Mouse (Mus musculus): ENCODE data around the gene Hoxd9. TPM values are rescaled to one million over a fixed set of nuclear protein-coding genes. Genes with fewer than 3 reads are reported as not detected.

The Hoxd9 gene
- total and polyA plus RNA-seq, 3 experiments, result not detected

DNA sequence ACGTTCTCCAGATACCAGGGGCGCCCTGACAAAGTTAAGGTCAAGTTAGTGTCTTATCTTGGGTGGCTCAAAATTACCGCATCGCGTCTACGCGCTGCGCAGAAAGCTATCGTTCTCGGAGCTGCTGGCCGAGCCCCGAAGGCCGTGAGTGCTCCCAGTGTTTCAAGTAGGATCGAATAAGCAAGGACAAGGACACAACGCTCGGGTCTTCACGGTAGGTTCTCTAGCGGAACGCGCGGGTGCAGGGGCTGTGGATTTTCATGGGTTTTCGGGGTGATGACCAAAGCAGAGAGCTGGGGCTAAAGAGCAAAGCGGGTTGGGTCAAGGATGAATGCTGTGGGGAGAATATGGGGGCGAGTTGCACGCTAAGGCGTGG is 17.9 kb upstream of the Hoxd9 start:
- Histone ChIP-seq H3K36me3 (ENCODE audit: control insufficient read depth in 1 of 2, insufficient read depth in 2 of 2, low read length in 2 of 2) (no peaks in the 10 kb centered on the region), H3K27me3 (ENCODE audit: control insufficient read depth in 1 of 2, insufficient read depth in 2 of 2, low read length in 2 of 2) (peaks cover 2 to 5% of the 10 kb centered on the region in 2 experiments; a peak in 3 of 4 replicates), H3K4me1 (ENCODE audit: control insufficient read depth in 1 of 2, insufficient read depth in 2 of 2, low read length in 2 of 2) (no peaks in the 10 kb centered on the region), H3K9ac (ENCODE audit: control insufficient read depth, low read depth, low read length, poor library complexity, severe bottlenecking) (no peak overlapping the region), H3K4me3 (ENCODE audit: control insufficient read depth in 1 of 2, insufficient read depth in 1 of 2, low read depth in 2 of 2, low read length in 2 of 2) (no peak overlapping the region), H3K9me3 (replicated peaks; ENCODE audit: insufficient read depth, low read length) (no peaks in the 10 kb centered on the region), H3K79me2 (ENCODE audit: control insufficient read depth, insufficient read depth, low read length, poor library complexity) (no peaks in the 10 kb centered on the region), H3K27ac (ENCODE audit: control insufficient read depth, low read depth, low read length) (no peak overlapping the region)
- TF ChIP-seq JUND (IDR thresholded peaks at IDR 0.05; ENCODE audit: low read depth, low read length), result no peak
- no peak for TF ChIP-seq ZKSCAN1 (IDR thresholded peaks at IDR 0.05; ENCODE audit: low read depth, low read length)
- no peak for TF ChIP-seq MYC (IDR thresholded peaks at IDR 0.05; ENCODE audit: low read depth, low read length)
- no peak for TF ChIP-seq ETS1 (IDR thresholded peaks at IDR 0.05; ENCODE audit: low read depth, low read length)
- TF ChIP-seq POLR2AphosphoS2 (IDR thresholded peaks at IDR 0.05; ENCODE audit: low read length), result no peak
- TF ChIP-seq USF2 (IDR thresholded peaks at IDR 0.05; ENCODE audit: borderline replicate concordance in 1 of 2, insufficient read depth in 1 of 2, low read depth in 1 of 2, low read length in 2 of 2), result no peak
- TF ChIP-seq NELFE (IDR thresholded peaks at IDR 0.05; ENCODE audit: low read depth, low read length), result no peak
- TF ChIP-seq CHD2 (IDR thresholded peaks at IDR 0.05; ENCODE audit: low read length), result no peak
- no peak for TF ChIP-seq KAT2A (conservative IDR thresholded peaks at IDR 0.05; ENCODE audit: low read depth, low read length)
- no peak for TF ChIP-seq TCF12 (IDR thresholded peaks at IDR 0.05; ENCODE audit: low read depth, low read length)
- TF ChIP-seq E2F4 (IDR thresholded peaks at IDR 0.05; ENCODE audit: borderline replicate concordance, low read depth, low read length), result no peak
- no peak for TF ChIP-seq POLR2AphosphoS5 (IDR thresholded peaks at IDR 0.05; ENCODE audit: borderline replicate concordance, low read depth, low read length)
- no peak for TF ChIP-seq HCFC1 (IDR thresholded peaks at IDR 0.05; ENCODE audit: low read depth, low read length)
- no peak for TF ChIP-seq GATA1 (IDR thresholded peaks at IDR 0.05; ENCODE audit: low read depth, low read length)
- DNase-seq (ENCODE audit: low read depth, low spot score), result no peak

DNA sequence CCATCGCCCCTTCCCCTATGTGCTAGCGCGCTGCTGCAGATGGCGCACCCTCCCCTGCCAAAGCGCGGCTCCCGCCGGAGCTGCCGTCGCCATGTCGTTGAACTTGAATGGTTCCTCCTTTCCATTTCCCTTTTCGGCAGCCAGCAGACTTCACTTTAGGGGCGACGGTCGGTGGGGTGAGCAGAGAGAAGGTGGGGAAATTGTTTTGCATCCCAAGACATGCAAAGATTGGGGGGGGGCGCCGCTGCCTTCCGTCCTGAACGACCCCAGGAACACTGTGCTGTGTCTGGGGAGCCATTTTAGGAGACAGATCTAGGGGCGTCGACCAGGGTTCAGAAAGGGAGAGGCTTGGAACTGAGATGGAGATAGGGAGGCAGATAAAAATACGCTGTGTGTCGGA is 17.5 kb upstream of the Hoxd9 start:
- Histone ChIP-seq H3K27me3 (ENCODE audit: control insufficient read depth in 1 of 2, insufficient read depth in 2 of 2, low read length in 2 of 2) (peaks cover 2 to 5% of the 10 kb centered on the region in 2 experiments; a peak in 3 of 4 replicates), H3K9me3 (replicated peaks; ENCODE audit: insufficient read depth, low read length) (no peaks in the 10 kb centered on the region), H3K27ac (ENCODE audit: control insufficient read depth, low read depth, low read length) (no peak overlapping the region), H3K79me2 (ENCODE audit: control insufficient read depth, insufficient read depth, low read length, poor library complexity) (no peaks in the 10 kb centered on the region), H3K36me3 (ENCODE audit: control insufficient read depth in 1 of 2, insufficient read depth in 2 of 2, low read length in 2 of 2) (no peaks in the 10 kb centered on the region), H3K9ac (ENCODE audit: control insufficient read depth, low read depth, low read length, poor library complexity, severe bottlenecking) (no peak overlapping the region), H3K4me3 (ENCODE audit: control insufficient read depth in 1 of 2, insufficient read depth in 1 of 2, low read depth in 2 of 2, low read length in 2 of 2) (no peak overlapping the region), H3K4me1 (ENCODE audit: control insufficient read depth in 1 of 2, insufficient read depth in 2 of 2, low read length in 2 of 2) (no peaks in the 10 kb centered on the region)
- TF ChIP-seq KAT2A (conservative IDR thresholded peaks at IDR 0.05; ENCODE audit: low read depth, low read length), result no peak
- no peak for TF ChIP-seq POLR2AphosphoS5 (IDR thresholded peaks at IDR 0.05; ENCODE audit: borderline replicate concordance, low read depth, low read length)
- TF ChIP-seq BHLHE40 (IDR thresholded peaks at IDR 0.05; ENCODE audit: borderline replicate concordance, low read depth, low read length), result no peak
- TF ChIP-seq ETS1 (IDR thresholded peaks at IDR 0.05; ENCODE audit: low read depth, low read length), result no peak
- no peak for TF ChIP-seq GABPA (IDR thresholded peaks at IDR 0.05; ENCODE audit: low read depth, low read length)
- no peak for TF ChIP-seq ZC3H11A (IDR thresholded peaks at IDR 0.05; ENCODE audit: low read depth, low read length)
- no peak for TF ChIP-seq CHD2 (IDR thresholded peaks at IDR 0.05; ENCODE audit: low read length)
- no peak for TF ChIP-seq UBTF (IDR thresholded peaks at IDR 0.05; ENCODE audit: borderline replicate concordance, insufficient read depth, low read depth, low read length)
- TF ChIP-seq TBP (IDR thresholded peaks at IDR 0.05; ENCODE audit: low read depth, low read length), result no peak
- TF ChIP-seq MAFK (IDR thresholded peaks at IDR 0.05; ENCODE audit: borderline replicate concordance, low read depth, low read length), result no peak
- TF ChIP-seq POLR2A (IDR thresholded peaks at IDR 0.05; ENCODE audit: control insufficient read depth in 1 of 2, insufficient read depth in 1 of 2, low read depth in 1 of 2, low read length in 2 of 2, poor library complexity in 1 of 2), result no peak
- no peak for TF ChIP-seq CTCF (IDR thresholded peaks at IDR 0.05 in 2 of 3, conservative IDR thresholded peaks at IDR 0.05 in 1 of 3; ENCODE audit: control insufficient read depth in 1 of 3, insufficient read depth in 1 of 3, low read depth in 2 of 3, low read length in 3 of 3, poor library complexity in 1 of 3, severe bottlenecking in 1 of 3)
- no peak for TF ChIP-seq NRF1 (IDR thresholded peaks at IDR 0.05; ENCODE audit: insufficient read depth, low read depth, low read length, poor library complexity, severe bottlenecking)
- TF ChIP-seq POLR2AphosphoS2 (IDR thresholded peaks at IDR 0.05; ENCODE audit: low read length), result no peak
- no peak for TF ChIP-seq RAD21 (IDR thresholded peaks at IDR 0.05; ENCODE audit: low read depth, low read length)
- TF ChIP-seq RCOR1 (IDR thresholded peaks at IDR 0.05; ENCODE audit: low read depth, low read length), result no peak
- no peak for TF ChIP-seq SMC3 (IDR thresholded peaks at IDR 0.05; ENCODE audit: low read depth, low read length)
- no peak for TF ChIP-seq CHD1 (IDR thresholded peaks at IDR 0.05; ENCODE audit: low read depth, low read length)
- no peak for TF ChIP-seq MEF2A (IDR thresholded peaks at IDR 0.05; ENCODE audit: extremely low read depth, insufficient replicate concordance, low read depth, low read length, poor library complexity, severe bottlenecking)
- no peak for TF ChIP-seq ZMIZ1 (IDR thresholded peaks at IDR 0.05; ENCODE audit: low read depth, low read length)
- DNase-seq (ENCODE audit: low read depth, low spot score), result no peak
